11 mouse cellular contexts compared by ENCODE assay signal in the genomic region with DNA sequence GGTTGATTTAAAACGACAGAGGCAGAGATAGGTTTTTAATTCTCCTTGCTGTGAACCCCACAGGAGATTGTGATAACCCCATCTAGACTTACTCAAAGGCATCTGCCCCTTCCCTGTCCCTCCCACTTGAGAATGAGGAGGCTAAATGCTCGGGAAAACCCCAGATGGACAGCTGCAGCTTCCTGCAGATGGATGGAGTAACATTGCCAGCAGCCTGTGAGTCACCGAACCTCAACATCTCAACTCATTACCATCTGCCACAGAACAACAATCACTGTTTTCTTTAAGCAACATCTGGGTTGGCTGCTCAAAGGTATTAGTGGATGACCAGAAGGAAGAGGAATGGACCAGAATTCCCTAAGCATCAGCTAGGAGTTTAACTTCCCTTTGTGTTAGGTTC.
"Had no signal": no experiment of that assay in that cellular context is flagged by ENCODE, and none has a peak within 500 bp of the region (broad histone marks: within the 10 kb centered on the region; RNA-seq: fewer than 3 reads in every experiment).

No protein-coding gene starts in this region.

- H3K27me3 ChIP-seq: limb, embryonic 13.5 days; neural tube, embryonic 13.5 days; stomach, embryonic 15.5 days had no signal

- H3K4me3 ChIP-seq: limb, embryonic 13.5 days; neural tube, embryonic 13.5 days; stomach, embryonic 15.5 days had no signal

- H3K9me3 ChIP-seq: limb, embryonic 13.5 days; neural tube, embryonic 13.5 days; stomach, embryonic 15.5 days had no signal

- H3K36me3 ChIP-seq: limb, embryonic 13.5 days; neural tube, embryonic 13.5 days; stomach, embryonic 15.5 days had no signal

- H3K27ac ChIP-seq: limb, embryonic 13.5 days; liver, embryonic 14.5 days; neural tube, embryonic 13.5 days; stomach, embryonic 15.5 days had no signal

- H3K9ac ChIP-seq: limb, embryonic 13.5 days; liver, embryonic 14.5 days; neural tube, embryonic 13.5 days; stomach, embryonic 15.5 days had no signal

- DNase-seq: kidney, postnatal 14 days; left cerebral cortex, postnatal 4 days; lung, adult 18-20 months; midbrain, embryonic 14.5 days; retina, postnatal 1 day; right cerebral cortex, postnatal 4 days; thymus, adult 2 months had no signal

- H3K4me1 ChIP-seq: limb, embryonic 13.5 days; neural tube, embryonic 13.5 days; stomach, embryonic 15.5 days had no signal

- H3K4me2 ChIP-seq: limb, embryonic 13.5 days; neural tube, embryonic 13.5 days; stomach, embryonic 15.5 days had no signal
